Mouse (Mus musculus): ENCODE results near the gene Rbl2.

Rbl2 gene

GRCm38 (mm10) chr8:91098106-91098505 lies 28.2 kb downstream of the Rbl2 start:
- in situ Hi-C loops (cut with MboI, MseI) = loop anchor here (10.0 kb wide), 1 partner anchor 1747 kb away; no protein-coding TSS in a partner anchor

GRCm38 (mm10) chr8:91106271-91106670 lies 36.4 kb downstream of the Rbl2 start:
- in situ Hi-C loops (cut with MboI, MseI) = no loop called here

- in situ Hi-C loops (cut with MboI, MseI) = no loop called here
Measured at GRCm38 (mm10) chr8:91111868-91112477, 42.1 kb downstream of the Rbl2 start.

- in situ Hi-C loops (cut with MboI, MseI) = no loop called here
Measured at GRCm38 (mm10) chr8:91114428-91114827, 44.6 kb downstream of the Rbl2 start.

- in situ Hi-C loops (cut with MboI, MseI) = no loop called here
Measured at GRCm38 (mm10) chr8:91114910-91115309, 45.1 kb downstream of the Rbl2 start.

- in situ Hi-C loops (cut with MboI, MseI) = no loop called here
Measured at GRCm38 (mm10) chr8:91117537-91117936, 47.7 kb downstream of the Rbl2 start.

- in situ Hi-C loops (cut with MboI, MseI) = no loop called here
Measured at GRCm38 (mm10) chr8:91118131-91118530, 48.3 kb downstream of the Rbl2 start.

GRCm38 (mm10) chr8:91124315-91124714 lies 54.5 kb downstream of the Rbl2 start:
- in situ Hi-C loops (cut with MboI, MseI) = no loop called here

- in situ Hi-C loops (cut with MboI, MseI) = no loop called here
Measured at GRCm38 (mm10) chr8:91126786-91127185, 56.9 kb downstream of the Rbl2 start.

- in situ Hi-C loops (cut with MboI, MseI) = no loop called here
Measured at GRCm38 (mm10) chr8:91132731-91133130, 62.9 kb downstream of the Rbl2 start.

- in situ Hi-C loops (cut with MboI, MseI) = no loop called here
Measured at GRCm38 (mm10) chr8:91133441-91134069, 63.7 kb downstream of the Rbl2 start.

GRCm38 (mm10) chr8:91134070-91134475 lies 64.2 kb downstream of the Rbl2 start:
- in situ Hi-C loops (cut with MboI, MseI) = no loop called here

- in situ Hi-C loops (cut with MboI, MseI) = no loop called here
Measured at GRCm38 (mm10) chr8:91134659-91135058, 64.8 kb downstream of the Rbl2 start.

GRCm38 (mm10) chr8:91135308-91136181 lies 65.7 kb downstream of the Rbl2 start:
- in situ Hi-C loops (cut with MboI, MseI) = no loop called here

- in situ Hi-C loops (cut with MboI, MseI) = no loop called here
Measured at GRCm38 (mm10) chr8:91140828-91141227, 71.0 kb downstream of the Rbl2 start.

- in situ Hi-C loops (cut with MboI, MseI) = no loop called here
Measured at GRCm38 (mm10) chr8:91147715-91148114, 77.9 kb downstream of the Rbl2 start.

GRCm38 (mm10) chr8:91148643-91149178 lies 78.9 kb downstream of the Rbl2 start:
- in situ Hi-C loops (cut with MboI, MseI) = no loop called here

- in situ Hi-C loops (cut with MboI, MseI) = no loop called here
Measured at GRCm38 (mm10) chr8:91149298-91149697, 79.4 kb downstream of the Rbl2 start.

- in situ Hi-C loops (cut with MboI, MseI) = no loop called here
Measured at GRCm38 (mm10) chr8:91151531-91151930, 81.7 kb downstream of the Rbl2 start.

GRCm38 (mm10) chr8:91153831-91154230 lies 84.0 kb downstream of the Rbl2 start:
- in situ Hi-C loops (cut with MboI, MseI) = no loop called here

GRCm38 (mm10) chr8:91154564-91154963 lies 84.7 kb downstream of the Rbl2 start:
- in situ Hi-C loops (cut with MboI, MseI) = no loop called here

- in situ Hi-C loops (cut with MboI, MseI) = no loop called here
Measured at GRCm38 (mm10) chr8:91158617-91159016, 88.8 kb downstream of the Rbl2 start.

Data from T-helper 2 cell (primary cell).